Mouse (Mus musculus): Measurements from ENCODE around the gene Olfr218. TPM values are rescaled to one million over a fixed set of nuclear protein-coding genes. Genes with fewer than 3 reads are reported as not detected.

The Olfr218 gene
- polyA plus RNA-seq, 1 experiment from 2014 or later, result not detected

Other genes starting within 250 kb of the Olfr218 start
- gene Olfr16, start 247.4 kb upstream of the Olfr218 start, polyA plus RNA-seq (2016; fragmentation: Nextera tagmentation; extraction: Ambion mirVana), result not detected in 2 replicates
- not detected in 2 replicates for gene Olfr1408, start 60.4 kb upstream of the Olfr218 start, polyA plus RNA-seq (2016; fragmentation: Nextera tagmentation; extraction: Ambion mirVana)
- gene Olfr1406, start 7.2 kb upstream of the Olfr218 start, polyA plus RNA-seq (2016; fragmentation: Nextera tagmentation; extraction: Ambion mirVana), result not detected in 2 replicates
- not detected in 2 replicates for gene Olfr1404, start 14.6 kb downstream of the Olfr218 start, polyA plus RNA-seq (2016; fragmentation: Nextera tagmentation; extraction: Ambion mirVana)
- 0.17 TPM in 1 of 2 replicates, not detected in the other for gene Fcer1a, start 29.4 kb downstream of the Olfr218 start, polyA plus RNA-seq (2016; fragmentation: Nextera tagmentation; extraction: Ambion mirVana)
- gene Olfr418, start 68.2 kb downstream of the Olfr218 start, polyA plus RNA-seq (2016; fragmentation: Nextera tagmentation; extraction: Ambion mirVana), result not detected in 2 replicates
- not detected in 2 replicates for gene Mptx2, start 80.0 kb downstream of the Olfr218 start, polyA plus RNA-seq (2016; fragmentation: Nextera tagmentation; extraction: Ambion mirVana)
- 54.2 and 56.5 TPM in 2 replicates for gene Ackr1, start 135.9 kb downstream of the Olfr218 start, polyA plus RNA-seq (2016; fragmentation: Nextera tagmentation; extraction: Ambion mirVana)
- gene Aim2, start 153.1 kb downstream of the Olfr218 start, polyA plus RNA-seq (2016; fragmentation: Nextera tagmentation; extraction: Ambion mirVana), result 2.8 and 4.0 TPM in 2 replicates
- gene Cadm3, start 169.9 kb downstream of the Olfr218 start, polyA plus RNA-seq (2016; fragmentation: Nextera tagmentation; extraction: Ambion mirVana), result 1.1 and 1.3 TPM in 2 replicates

Data from liver, embryonic 12.5 days (tissue).